Mouse (Mus musculus): ENCODE results near the gene Ms4a2.

Ms4a2 gene

GRCm38 (mm10) chr19:11589205-11589604 lies 34.3 kb downstream of the Ms4a2 start:
- no peak for DNase-seq (ENCODE audit: low spot score)

DNA sequence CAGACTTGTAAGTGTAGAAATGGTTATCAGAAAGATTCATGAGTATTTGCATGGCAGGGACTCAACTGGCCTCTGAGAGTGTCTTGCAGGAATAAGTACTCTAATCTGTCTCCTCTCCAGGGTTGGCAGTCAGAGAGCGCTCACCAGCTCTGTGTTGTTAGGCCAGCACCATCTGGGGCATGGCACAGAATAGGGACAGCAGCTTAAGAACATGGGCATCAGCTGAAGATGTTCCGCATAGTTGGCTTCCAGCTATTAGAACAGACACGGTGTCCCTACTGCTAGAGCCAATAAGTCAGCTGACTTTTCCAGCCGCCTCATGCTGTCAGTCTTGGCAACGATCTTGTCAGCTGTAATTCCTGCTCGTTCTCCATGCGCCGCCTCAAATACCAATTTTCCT lies 48.6 kb downstream of the Ms4a2 start:
- DNase-seq (ENCODE audit: low spot score), result no peak

Measured in spleen, adult 12 weeks (tissue).